Mouse (Mus musculus) thymus, adult 2 months (tissue): ENCODE results near the gene Appl1.
"Not testable (repeated sequence)": the region's sequence is repeated elsewhere in the genome, so short reads cannot be mapped to it uniquely, and the experiment has no call there.

Source experiments
- CTCF ChIP-seq: fragments of 200-500 bp; IDR thresholded peaks from 2 replicates; pipeline ENCODE4 v1.5.1; 2012; ENCODE audit warnings: mild to moderate bottlenecking, control low read depth, low read length, moderate library complexity, borderline replicate concordance; ENCODE audit not compliant: control insufficient read depth, poor library complexity, insufficient read depth; ENCODE audit errors: extremely low read depth
- POLR2A ChIP-seq: fragments of 200-500 bp; IDR thresholded peaks from 2 replicates; pipeline ENCODE4 v1.6.1; 2012; ENCODE audit warnings: mild to moderate bottlenecking, low read length, control low read depth, moderate library complexity; ENCODE audit not compliant: control insufficient read depth, poor library complexity, insufficient read depth; ENCODE audit errors: extremely low read depth

GRCm38 (mm10) chr14:26910461-26910860, 60.6 kb downstream of the Appl1 start:
- not testable (repeated sequence) for TF ChIP-seq CTCF, POLR2A
